Mouse (Mus musculus): ENCODE results near the gene Rab24. TPM values are rescaled to one million over a fixed set of nuclear protein-coding genes. Genes with fewer than 3 reads are reported as not detected.

Rab24 gene
- polyA plus RNA-seq, 2 experiments, result 43.9 to 47.1 TPM

DNA sequence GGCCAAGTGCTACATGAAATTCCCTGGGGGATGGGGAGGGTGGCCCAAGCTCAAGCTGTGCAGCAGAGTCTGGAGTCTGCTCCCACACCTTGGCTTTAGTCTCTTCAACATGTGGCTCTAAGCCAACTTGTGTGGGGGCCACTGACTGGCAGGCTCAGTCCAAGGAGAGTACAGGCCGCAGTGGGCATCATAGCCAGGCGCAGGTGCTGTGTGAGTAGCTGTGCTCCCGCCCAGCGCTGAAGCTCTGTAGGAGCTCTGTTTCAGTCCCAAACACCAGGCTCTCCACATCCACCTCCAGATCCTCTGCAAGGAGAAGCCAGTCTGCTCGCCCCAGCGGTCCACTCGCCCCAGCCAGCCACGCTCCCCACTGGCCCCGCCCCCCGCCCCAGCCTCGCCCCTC, 3.9 kb upstream of the Rab24 start:
- no peak for DNase-seq (ENCODE audit: low read depth in 3 of 3, low spot score in 3 of 3)
- Histone ChIP-seq H3K4me1 (replicated peaks; ENCODE audit: control insufficient read depth in 2 of 2, insufficient read depth in 2 of 2, low read length in 1 of 2) (peaks cover 10 to 30% of the 10 kb centered on the region in 2 experiments), H3K27ac (no peak overlapping the region), H3K4me3 (ENCODE audit: insufficient read depth in 1 of 2, low read depth in 2 of 2, low read length in 2 of 2) (no peak overlapping the region), H3K36me3 (replicated peaks; ENCODE audit: control insufficient read depth, insufficient read depth, low read depth) (peaks cover 43% of the 10 kb centered on the region), H3K4me2 (ENCODE audit: low read depth) (no peak overlapping the region), H3K9ac (replicated peaks) (no peak overlapping the region), H3K27me3 (ENCODE audit: control insufficient read depth, insufficient read depth, low read length) (no peaks in the 10 kb centered on the region), H3K9me3 (ENCODE audit: control insufficient read depth, low read length) (no peaks in the 10 kb centered on the region)
- ATAC-seq (ENCODE audit: insufficient read depth), result no peak
- no peak for TF ChIP-seq CTCF (IDR thresholded peaks at IDR 0.05; ENCODE audit: low read depth)
- TF ChIP-seq EP300 (IDR thresholded peaks at IDR 0.05; ENCODE audit: low read depth), result no peak
- 75% methylated on average over 11 of the region's 11 CpGs for WGBS (ENCODE audit: insufficient replicate concordance)

DNA sequence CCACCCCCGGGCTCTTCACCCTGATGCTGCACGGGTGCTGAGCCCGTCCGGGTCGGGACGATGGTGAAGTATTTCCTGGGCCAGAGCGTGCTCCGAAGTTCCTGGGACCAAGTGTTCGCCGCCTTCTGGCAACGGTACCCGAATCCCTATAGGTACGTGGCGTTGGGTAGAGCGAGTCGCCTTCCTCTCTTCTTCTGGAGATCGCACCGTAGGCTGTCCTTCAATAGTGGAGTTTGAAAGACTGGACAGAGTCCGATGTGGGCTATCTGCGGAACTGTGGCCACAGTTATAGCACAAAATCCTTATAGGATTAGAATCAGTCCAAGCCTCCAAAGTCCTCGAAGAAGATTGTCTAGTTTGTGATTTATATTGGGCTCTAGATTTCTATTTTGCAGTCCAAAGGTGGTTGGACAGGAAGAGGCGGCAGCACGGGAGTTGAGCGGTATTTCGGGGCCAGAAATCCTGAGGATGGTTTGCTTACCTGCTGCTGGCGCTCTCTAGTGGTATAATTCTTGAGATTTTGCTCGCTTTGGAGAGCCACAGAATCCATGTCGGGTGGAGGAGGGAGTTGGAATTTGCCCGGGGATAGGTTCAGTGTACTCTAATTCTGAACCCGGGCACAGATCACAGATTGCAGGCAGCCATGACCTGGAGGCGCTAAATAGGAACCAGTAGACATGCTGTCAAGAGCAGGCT, 532 bp upstream of the Rab24 start:
- Histone ChIP-seq H3K27ac (peak overlapping the region; percentile 75), H3K36me3 (replicated peaks; ENCODE audit: control insufficient read depth, insufficient read depth, low read depth) (peaks cover 37% of the 10 kb centered on the region), H3K9ac (replicated peaks) (peak overlapping the region; percentile 79), H3K4me1 (replicated peaks; ENCODE audit: control insufficient read depth in 2 of 2, insufficient read depth in 2 of 2, low read length in 1 of 2) (peaks cover 8 to 19% of the 10 kb centered on the region in 2 experiments), H3K9me3 (ENCODE audit: control insufficient read depth, low read length) (no peaks in the 10 kb centered on the region), H3K27me3 (ENCODE audit: control insufficient read depth, insufficient read depth, low read length) (no peaks in the 10 kb centered on the region), H3K4me3 (ENCODE audit: insufficient read depth in 1 of 2, low read depth in 2 of 2, low read length in 2 of 2) (peak overlapping the region; percentile 70 to 95), H3K4me2 (ENCODE audit: low read depth) (peak overlapping the region; percentile 76)
- peak; percentile 27 for ATAC-seq (ENCODE audit: insufficient read depth)
- peak in 2 of 3 experiments; percentile 42 to 56 for DNase-seq (ENCODE audit: low read depth in 3 of 3, low spot score in 3 of 3)
- TF ChIP-seq EP300 (IDR thresholded peaks at IDR 0.05; ENCODE audit: low read depth) (no peak), CTCF (IDR thresholded peaks at IDR 0.05; ENCODE audit: low read depth) (peak; percentile 69)
- WGBS (ENCODE audit: insufficient replicate concordance), result under 1% methylated on average over 31 of the region's 31 CpGs

DNA sequence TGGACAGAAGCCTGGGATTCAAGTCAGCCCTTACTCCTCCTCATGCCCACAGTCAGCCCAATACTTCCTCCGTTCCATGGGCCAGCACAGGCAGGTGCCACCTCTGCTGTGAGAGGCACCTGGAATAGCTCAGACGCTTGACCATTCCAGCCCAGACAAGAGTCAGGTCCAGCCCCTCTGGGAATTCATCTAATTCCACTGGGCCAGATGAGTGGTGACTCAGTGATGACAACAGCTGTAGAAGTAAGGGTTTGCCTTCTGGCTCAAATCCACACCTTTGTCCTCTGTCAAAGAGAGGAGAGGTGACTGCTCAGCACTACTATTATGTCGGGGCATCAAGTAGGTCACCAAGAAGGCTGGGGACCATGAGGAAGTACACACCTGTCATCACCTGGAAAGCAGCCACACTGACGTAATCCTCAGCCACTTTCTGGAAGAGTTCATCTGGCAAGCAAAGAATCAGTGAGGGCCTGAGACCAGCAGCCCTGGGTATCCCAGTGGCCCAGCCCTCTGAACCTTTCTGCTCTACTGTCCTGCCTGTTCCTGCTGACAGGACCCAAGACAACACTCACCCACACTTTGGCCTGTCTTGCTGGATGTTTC, 1.7 kb downstream of the Rab24 start, which contains the start of gene Prelid1:
Prelid1 (plus strand) TSS at position 570 of the 603 bp plus-strand sequence.
- TF ChIP-seq EP300 (IDR thresholded peaks at IDR 0.05; ENCODE audit: low read depth), result no peak
- no peak for TF ChIP-seq CTCF (IDR thresholded peaks at IDR 0.05; ENCODE audit: low read depth)
- H3K36me3 ChIP-seq (replicated peaks; ENCODE audit: control insufficient read depth, insufficient read depth, low read depth), result peaks cover 26% of the 10 kb centered on the region
- DNase-seq (ENCODE audit: low read depth in 3 of 3, low spot score in 3 of 3) (no peak), ATAC-seq (ENCODE audit: insufficient read depth) (no peak)
- H3K4me2 ChIP-seq (ENCODE audit: low read depth), result peak within 1 kb of the TSS; percentile 76
- peaks cover 8 to 17% of the 10 kb centered on the region in 2 experiments for H3K4me1 ChIP-seq (replicated peaks; ENCODE audit: control insufficient read depth in 2 of 2, insufficient read depth in 2 of 2, low read length in 1 of 2)
- H3K27me3 ChIP-seq (ENCODE audit: control insufficient read depth, insufficient read depth, low read length), result no peaks in the 10 kb centered on the region
- H3K27ac ChIP-seq, result no peak within 1 kb of the TSS; the same call in none of the 2 replicates
- H3K9me3 ChIP-seq (ENCODE audit: control insufficient read depth, low read length), result no peaks in the 10 kb centered on the region
- H3K9ac ChIP-seq (replicated peaks), result peak within 1 kb of the TSS; percentile 79
- 84% methylated on average over 4 of the region's 4 CpGs for WGBS (ENCODE audit: insufficient replicate concordance)
- H3K4me3 ChIP-seq (ENCODE audit: insufficient read depth in 1 of 2, low read depth in 2 of 2, low read length in 2 of 2), result peak within 1 kb of the TSS; percentile 70 to 95

DNA sequence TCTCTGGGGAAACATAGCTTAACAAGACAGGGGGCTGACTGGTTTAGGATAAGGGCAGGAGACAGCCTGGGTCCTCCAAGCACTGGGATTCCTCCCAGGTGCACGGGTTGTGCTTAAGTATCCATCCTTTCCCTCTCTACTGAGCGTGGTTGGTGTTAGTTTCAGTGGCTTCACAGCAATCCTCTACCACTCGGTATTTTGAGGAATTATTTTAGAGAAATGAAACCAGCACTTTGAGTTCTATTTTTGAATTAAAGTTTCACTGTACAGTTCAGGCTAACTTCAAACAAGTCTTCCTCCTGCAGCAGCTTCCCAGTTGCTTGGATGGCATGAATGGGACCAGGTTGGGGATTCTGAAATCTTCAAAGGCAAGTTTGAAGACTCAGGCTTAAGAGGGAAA, 3.4 kb downstream of the Rab24 start:
- no peak overlapping the region for H3K4me2 ChIP-seq (ENCODE audit: low read depth)
- WGBS (ENCODE audit: insufficient replicate concordance), result 58% methylated on average over 3 of the region's 3 CpGs
- TF ChIP-seq CTCF (IDR thresholded peaks at IDR 0.05; ENCODE audit: low read depth) (no peak), EP300 (IDR thresholded peaks at IDR 0.05; ENCODE audit: low read depth) (no peak)
- H3K9ac ChIP-seq (replicated peaks), result no peak overlapping the region
- no peaks in the 10 kb centered on the region for H3K9me3 ChIP-seq (ENCODE audit: control insufficient read depth, low read length)
- no peak overlapping the region for H3K4me3 ChIP-seq (ENCODE audit: insufficient read depth in 1 of 2, low read depth in 2 of 2, low read length in 2 of 2)
- no peaks in the 10 kb centered on the region for H3K27me3 ChIP-seq (ENCODE audit: control insufficient read depth, insufficient read depth, low read length)
- no peak overlapping the region for H3K27ac ChIP-seq
- H3K4me1 ChIP-seq (replicated peaks; ENCODE audit: control insufficient read depth in 2 of 2, insufficient read depth in 2 of 2, low read length in 1 of 2), result peaks cover 8 to 13% of the 10 kb centered on the region in 2 experiments
- DNase-seq (ENCODE audit: low read depth in 3 of 3, low spot score in 3 of 3), result no peak
- no peak for ATAC-seq (ENCODE audit: insufficient read depth)
- peaks cover 25% of the 10 kb centered on the region for H3K36me3 ChIP-seq (replicated peaks; ENCODE audit: control insufficient read depth, insufficient read depth, low read depth)

DNA sequence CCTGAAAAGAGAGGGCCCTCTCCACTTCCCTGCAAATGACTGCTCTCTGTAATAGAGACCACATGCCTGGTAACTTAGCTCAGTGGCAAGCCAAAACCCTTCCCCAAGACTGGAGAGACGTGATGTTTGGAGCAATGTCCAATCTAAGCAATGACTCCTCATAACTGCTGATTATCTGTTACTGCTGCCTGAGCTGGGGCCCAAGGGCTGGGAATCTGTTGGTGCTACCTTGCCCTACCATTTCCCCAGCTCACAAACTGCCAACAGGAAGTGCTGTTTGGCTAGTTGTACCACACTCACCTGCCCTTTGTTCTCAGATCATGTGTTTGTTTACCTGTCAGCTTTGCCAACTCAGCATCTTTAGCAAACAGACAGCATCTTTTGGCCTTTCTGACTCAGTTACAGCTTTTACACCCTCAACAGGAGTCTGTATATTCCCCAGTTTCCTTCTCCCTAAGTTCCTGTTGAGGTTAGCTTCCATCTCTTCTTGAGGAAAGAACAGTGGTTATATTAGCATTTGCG, 6.8 kb downstream of the Rab24 start:
- no peak for DNase-seq (ENCODE audit: low read depth in 3 of 3, low spot score in 3 of 3)
- TF ChIP-seq CTCF (IDR thresholded peaks at IDR 0.05; ENCODE audit: low read depth), result no peak
- TF ChIP-seq EP300 (IDR thresholded peaks at IDR 0.05; ENCODE audit: low read depth), result no peak
- 85% methylated on average over 2 of the region's 2 CpGs for WGBS (ENCODE audit: insufficient replicate concordance)
- H3K4me2 ChIP-seq (ENCODE audit: low read depth), result no peak overlapping the region
- no peaks in the 10 kb centered on the region for H3K9me3 ChIP-seq (ENCODE audit: control insufficient read depth, low read length)
- no peak for ATAC-seq (ENCODE audit: insufficient read depth)
- H3K27me3 ChIP-seq (ENCODE audit: control insufficient read depth, insufficient read depth, low read length), result no peaks in the 10 kb centered on the region
- H3K36me3 ChIP-seq (replicated peaks; ENCODE audit: control insufficient read depth, insufficient read depth, low read depth), result peaks cover 51% of the 10 kb centered on the region
- no peaks in the 10 kb centered on the region for H3K4me1 ChIP-seq (replicated peaks; ENCODE audit: control insufficient read depth in 2 of 2, insufficient read depth in 2 of 2, low read length in 1 of 2)
- no peak overlapping the region for H3K27ac ChIP-seq
- no peak overlapping the region for H3K9ac ChIP-seq (replicated peaks)
- H3K4me3 ChIP-seq (ENCODE audit: insufficient read depth in 1 of 2, low read depth in 2 of 2, low read length in 2 of 2), result no peak overlapping the region
